Mouse (Mus musculus) MEL (cell line): ENCODE results near the gene Nexn.

ENCODE experiments used
- CTCF ChIP-seq, 3 experiments: IDR thresholded peaks in 2 of 3; conservative IDR thresholded peaks in 1 of 3; 2 replicates each; pipeline ENCODE4 v1.5.1; 2011 to 2012; ENCODE audit warnings: low read length in 3 of 3, low read depth in 2 of 3, mild to moderate bottlenecking in 2 of 3, improper control_type of control experiment in 1 of 3, inconsistent platforms in 1 of 3, mixed read lengths in 1 of 3, moderate library complexity in 1 of 3; ENCODE audit not compliant: control insufficient read depth in 1 of 3, insufficient read depth in 1 of 3, poor library complexity in 1 of 3, severe bottlenecking in 1 of 3
- EP300 ChIP-seq, 2 experiments: IDR thresholded peaks; 2 replicates each; pipeline ENCODE4 v1.6.1; 2011; ENCODE audit warnings: improper control_type of control experiment in 2 of 2, low read length in 2 of 2, low read depth in 1 of 2, mild to moderate bottlenecking in 1 of 2
- KAT2A ChIP-seq: conservative IDR thresholded peaks from 2 replicates; pipeline ENCODE4 v1.6.1; 2012; ENCODE audit warnings: low read depth, low read length, improper control_type of control experiment, inconsistent platforms
- MAFK ChIP-seq: IDR thresholded peaks from 2 replicates; pipeline ENCODE4 v1.6.1; 2011; ENCODE audit warnings: low read depth, mild to moderate bottlenecking, low read length, improper control_type of control experiment, borderline replicate concordance
- MAX ChIP-seq: IDR thresholded peaks from 2 replicates; pipeline ENCODE4 v1.6.1; 2011; ENCODE audit warnings: low read length, improper control_type of control experiment
- NRF1 ChIP-seq: IDR thresholded peaks from 2 replicates; pipeline ENCODE4 v1.6.1; 2014; ENCODE audit warnings: low read depth, mild to moderate bottlenecking, inconsistent platforms, low read length, improper control_type of control experiment, moderate library complexity; ENCODE audit not compliant: poor library complexity, insufficient read depth, severe bottlenecking
- POLR2A ChIP-seq, 2 experiments: IDR thresholded peaks; 2 replicates each; pipeline ENCODE4 v1.6.1; 2011 to 2012; ENCODE audit warnings: low read length in 2 of 2, mild to moderate bottlenecking in 2 of 2, control low read depth in 1 of 2, improper control_type of control experiment in 1 of 2, low read depth in 1 of 2, moderate library complexity in 1 of 2; ENCODE audit not compliant: control insufficient read depth in 1 of 2, insufficient read depth in 1 of 2, poor library complexity in 1 of 2
- RAD21 ChIP-seq: IDR thresholded peaks from 2 replicates; pipeline ENCODE4 v1.6.1; 2011; ENCODE audit warnings: mild to moderate bottlenecking, low read depth, low read length, improper control_type of control experiment
- TCF12 ChIP-seq: IDR thresholded peaks from 2 replicates; pipeline ENCODE4 v1.6.1; 2014; ENCODE audit warnings: low read depth, mild to moderate bottlenecking, inconsistent platforms, low read length, improper control_type of control experiment, moderate library complexity
- USF2 ChIP-seq, 2 experiments: IDR thresholded peaks; 2 replicates each; pipeline ENCODE4 v1.6.1; 2011 to 2012; ENCODE audit warnings: improper control_type of control experiment in 2 of 2, low read length in 2 of 2, borderline replicate concordance in 1 of 2, inconsistent platforms in 1 of 2, low read depth in 1 of 2, mild to moderate bottlenecking in 1 of 2; ENCODE audit not compliant: insufficient read depth in 1 of 2
- ZKSCAN1 ChIP-seq: IDR thresholded peaks from 2 replicates; pipeline ENCODE4 v1.6.1; 2012; ENCODE audit warnings: low read depth, mild to moderate bottlenecking, inconsistent platforms, low read length, improper control_type of control experiment, moderate library complexity
- ZMIZ1 ChIP-seq: IDR thresholded peaks from 2 replicates; pipeline ENCODE4 v1.6.1; 2012; ENCODE audit warnings: low read depth, mild to moderate bottlenecking, inconsistent platforms, low read length, improper control_type of control experiment, moderate library complexity

DNA sequence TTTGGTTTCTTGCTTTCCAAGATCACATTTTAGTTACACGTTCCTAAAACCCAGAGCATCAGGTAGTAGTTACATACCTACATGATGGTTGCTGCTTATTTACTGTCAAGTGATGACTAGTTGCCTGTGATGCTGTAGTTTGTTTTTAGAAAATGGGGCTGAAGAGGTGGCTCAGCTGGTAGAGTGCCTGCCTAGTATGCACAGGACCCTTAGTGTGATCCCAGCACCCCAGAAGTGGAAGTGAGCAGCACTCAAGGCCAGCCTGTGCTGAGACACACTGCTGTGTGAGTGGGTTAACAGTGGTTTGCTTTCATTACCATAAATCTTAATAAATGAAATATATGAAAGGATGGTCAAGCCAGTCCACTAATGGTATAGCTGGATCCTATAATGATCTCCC, 26.6 kb downstream of the Nexn start:
- TF ChIP-seq NRF1 (no peak), TCF12 (no peak), POLR2A (IDR thresholded peaks at IDR 0.05; ENCODE audit: control insufficient read depth in 1 of 2, insufficient read depth in 1 of 2, low read depth in 1 of 2, low read length in 2 of 2, poor library complexity in 1 of 2) (no peak; a peak in 1 of 4 replicates), EP300 (IDR thresholded peaks at IDR 0.05; ENCODE audit: low read depth in 1 of 2, low read length in 2 of 2) (no peak), ZMIZ1 (peak; percentile 11; the same call in 1 of the 2 replicates), MAFK (no peak), CTCF (IDR thresholded peaks at IDR 0.05 in 2 of 3, conservative IDR thresholded peaks at IDR 0.05 in 1 of 3; ENCODE audit: control insufficient read depth in 1 of 3, insufficient read depth in 1 of 3, low read depth in 2 of 3, low read length in 3 of 3, poor library complexity in 1 of 3, severe bottlenecking in 1 of 3) (no peak), KAT2A (no peak), ZKSCAN1 (no peak), RAD21 (no peak), MAX (no peak), USF2 (IDR thresholded peaks at IDR 0.05; ENCODE audit: borderline replicate concordance in 1 of 2, insufficient read depth in 1 of 2, low read depth in 1 of 2, low read length in 2 of 2) (no peak)
